Mouse (Mus musculus): ENCODE results near the gene Gria3.

- TF ChIP-seq POLR2A (IDR thresholded peaks at IDR 0.05; ENCODE audit: insufficient read depth, low read depth, low read length) (no peak), EP300 (IDR thresholded peaks at IDR 0.05; ENCODE audit: insufficient read depth, low read depth, low read length) (no peak), CTCF (IDR thresholded peaks at IDR 0.05) (no peak)
Observed at GRCm38 (mm10) chrX:41535886-41536285, 135.2 kb downstream of the Gria3 start.
